In genomic region chr3:136736773-136737298, GRCm38 (mm10) we compare ENCODE assay signal across 21 mouse cellular contexts.
DNase-seq lines count a peak whose midpoint lies in the region; ATAC-seq and TF ChIP-seq lines count a peak whose summit lies in the region.
"Had no signal": no experiment of that assay in that cellular context is flagged by ENCODE, and none has a peak within 500 bp of the region (broad histone marks: within the 10 kb centered on the region; RNA-seq: fewer than 3 reads in every experiment).

No protein-coding gene starts in this region.

- H3K9me3 ChIP-seq in G1E (replicated peaks) (no peaks in the 10 kb centered on the region), MEL (replicated peaks; ENCODE audit: insufficient read depth, low read length) (no peaks in the 10 kb centered on the region)
- H3K9me3 ChIP-seq in liver, embryonic 15.5 days (replicated peaks) = no peaks in the 10 kb centered on the region
- H3K9me3 ChIP-seq: embryonic facial prominence, embryonic 15.5 days; forebrain, embryonic 10.5 days; heart, embryonic 12.5 days had no signal

- no peak for TF ChIP-seq RAD21 in MEL (IDR thresholded peaks at IDR 0.05; ENCODE audit: low read depth, low read length)

- no peak overlapping the region for H3K27ac ChIP-seq in MEL (ENCODE audit: control insufficient read depth, low read depth, low read length)
- no peak overlapping the region for H3K27ac ChIP-seq in liver, embryonic 15.5 days (replicated peaks)
- H3K27ac ChIP-seq: embryonic facial prominence, embryonic 15.5 days; forebrain, embryonic 10.5 days; gastrocnemius, adult 2 months had no signal

- H3K4me3 ChIP-seq in G1E (ENCODE audit: low read depth, low read length) (no peak overlapping the region), MEL (ENCODE audit: control insufficient read depth in 1 of 2, insufficient read depth in 1 of 2, low read depth in 2 of 2, low read length in 2 of 2) (no peak overlapping the region)
- no peak overlapping the region for H3K4me3 ChIP-seq in liver, embryonic 15.5 days (replicated peaks)
- H3K4me3 ChIP-seq: embryonic facial prominence, embryonic 15.5 days; erythroblast, embryonic 14.5 days; forebrain, embryonic 10.5 days; gastrocnemius, adult 2 months; heart, embryonic 12.5 days had no signal

- TF ChIP-seq POLR2A in MEL (IDR thresholded peaks at IDR 0.05; ENCODE audit: control insufficient read depth in 1 of 2, insufficient read depth in 1 of 2, low read depth in 1 of 2, low read length in 2 of 2, poor library complexity in 1 of 2) = no peak

- H3K4me2 ChIP-seq in liver, embryonic 15.5 days = no peak overlapping the region
- H3K4me2 ChIP-seq: embryonic facial prominence, embryonic 15.5 days; heart, embryonic 12.5 days had no signal

- peak; percentile 86 for ATAC-seq in G1E (ENCODE audit: extremely low read depth, insufficient number of reproducible peaks, low FRiP score, poor library complexity, severe bottlenecking)
- ATAC-seq in liver, embryonic 15.5 days (ENCODE audit: insufficient read depth) = peak; percentile 25; the same call in 1 of the 2 replicates
- ATAC-seq in megakaryocyte-erythroid progenitor cell, adult 5-6 weeks (replicated peaks; ENCODE audit: low FRiP score, low TSS enrichment, poor library complexity, severe bottlenecking) = peak; percentile 79
- ATAC-seq in inflammation-experienced regulatory T-cells, adult 6 months = no peak
- ATAC-seq: activated CD4-positive, CD25-positive, alpha-beta regulatory T cell, adult 4 months; forebrain, embryonic 14.5 days; hindbrain, embryonic 16.5 days had no signal

- no peak overlapping the region for H3K9ac ChIP-seq in MEL (ENCODE audit: control insufficient read depth, low read depth, low read length, poor library complexity, severe bottlenecking)
- H3K9ac ChIP-seq in liver, embryonic 15.5 days = no peak overlapping the region
- H3K9ac ChIP-seq: embryonic facial prominence, embryonic 15.5 days; heart, embryonic 12.5 days had no signal

- DNase-seq in G1E (ENCODE audit: low spot score) = peak; percentile 27
- DNase-seq in MEL (ENCODE audit: low read depth, low spot score) = peak; percentile 46
- no peak for DNase-seq in cerebellum, adult 9-10 months
- DNase-seq: adrenal gland, postnatal 14 days; cerebellum, adult 11-12 months; cerebellum, adult 9-11 months; cerebellum, postnatal 36 days; gastrocnemius, adult 2 months; gastrocnemius, postnatal 25 days; heart, postnatal 36 days had no signal

- no peak for TF ChIP-seq CTCF in G1E (IDR thresholded peaks at IDR 0.05; ENCODE audit: low read depth, low read length)
- no peak for TF ChIP-seq CTCF in MEL (IDR thresholded peaks at IDR 0.05 in 2 of 3, conservative IDR thresholded peaks at IDR 0.05 in 1 of 3; ENCODE audit: control insufficient read depth in 1 of 3, insufficient read depth in 1 of 3, low read depth in 2 of 3, low read length in 3 of 3, poor library complexity in 1 of 3, severe bottlenecking in 1 of 3)

- TF ChIP-seq EP300 in MEL (IDR thresholded peaks at IDR 0.05; ENCODE audit: low read depth in 1 of 2, low read length in 2 of 2) = no peak; a peak in 1 of 4 replicates

- peaks cover 5% of the 10 kb centered on the region; the same call in 1 of the 2 replicates for H3K79me2 ChIP-seq in MEL (ENCODE audit: control insufficient read depth, insufficient read depth, low read length, poor library complexity)

- H3K36me3 ChIP-seq in G1E (replicated peaks) (peaks cover 7% of the 10 kb centered on the region), MEL (ENCODE audit: control insufficient read depth in 1 of 2, insufficient read depth in 2 of 2, low read length in 2 of 2) (peaks cover 0 to 6% of the 10 kb centered on the region in 2 experiments; a peak in 2 of 4 replicates)
- H3K36me3 ChIP-seq in liver, embryonic 15.5 days (replicated peaks) = no peaks in the 10 kb centered on the region
- H3K36me3 ChIP-seq: embryonic facial prominence, embryonic 15.5 days; forebrain, embryonic 10.5 days; heart, embryonic 12.5 days had no signal

- H3K27me3 ChIP-seq in G1E (ENCODE audit: insufficient read depth, low read length) (no peaks in the 10 kb centered on the region), MEL (ENCODE audit: control insufficient read depth in 1 of 2, insufficient read depth in 2 of 2, low read length in 2 of 2) (no peaks in the 10 kb centered on the region)
- no peaks in the 10 kb centered on the region for H3K27me3 ChIP-seq in liver, embryonic 15.5 days
- H3K27me3 ChIP-seq: embryonic facial prominence, embryonic 15.5 days; heart, embryonic 12.5 days; Patski had no signal

- H3K4me1 ChIP-seq in G1E (ENCODE audit: insufficient read depth, low read depth, low read length) (peaks cover 26% of the 10 kb centered on the region), MEL (ENCODE audit: control insufficient read depth in 1 of 2, insufficient read depth in 2 of 2, low read length in 2 of 2) (peaks cover 5 to 8% of the 10 kb centered on the region in 2 experiments; a peak in 3 of 4 replicates)
- peaks cover 3% of the 10 kb centered on the region; the same call in 1 of the 2 replicates for H3K4me1 ChIP-seq in liver, embryonic 15.5 days (replicated peaks)

- WGBS in liver, embryonic 15.5 days (ENCODE audit: insufficient replicate concordance) = 27% methylated on average over 7 of the region's 7 CpGs

TF ChIP-seq in MEL, 35 proteins besides CTCF, POLR2A, EP300 and RAD21:
- no peak for TF ChIP-seq ETS1 (IDR thresholded peaks at IDR 0.05; ENCODE audit: low read depth, low read length)
- TF ChIP-seq SMC3 (IDR thresholded peaks at IDR 0.05; ENCODE audit: low read depth, low read length) = no peak
- TF ChIP-seq TAL1 (IDR thresholded peaks at IDR 0.05; ENCODE audit: low read length) = peak; percentile 44
